Mouse (Mus musculus) kidney, adult 8-10 months (tissue): ENCODE results near the gene Gpr137.

Experiments
- DNase-seq, 2 experiments: peaks; one replicate each; pipeline ENCODE4 v3.0.0; 2022

Gene Gpr137

GRCm38 (mm10) chr19:6972247-6972917 is 30.1 kb upstream of the Gpr137 start:
- DNase-seq, result no peak

- no peak for DNase-seq
Observed at GRCm38 (mm10) chr19:6971644-6972043, 29.4 kb upstream of the Gpr137 start.

DNA sequence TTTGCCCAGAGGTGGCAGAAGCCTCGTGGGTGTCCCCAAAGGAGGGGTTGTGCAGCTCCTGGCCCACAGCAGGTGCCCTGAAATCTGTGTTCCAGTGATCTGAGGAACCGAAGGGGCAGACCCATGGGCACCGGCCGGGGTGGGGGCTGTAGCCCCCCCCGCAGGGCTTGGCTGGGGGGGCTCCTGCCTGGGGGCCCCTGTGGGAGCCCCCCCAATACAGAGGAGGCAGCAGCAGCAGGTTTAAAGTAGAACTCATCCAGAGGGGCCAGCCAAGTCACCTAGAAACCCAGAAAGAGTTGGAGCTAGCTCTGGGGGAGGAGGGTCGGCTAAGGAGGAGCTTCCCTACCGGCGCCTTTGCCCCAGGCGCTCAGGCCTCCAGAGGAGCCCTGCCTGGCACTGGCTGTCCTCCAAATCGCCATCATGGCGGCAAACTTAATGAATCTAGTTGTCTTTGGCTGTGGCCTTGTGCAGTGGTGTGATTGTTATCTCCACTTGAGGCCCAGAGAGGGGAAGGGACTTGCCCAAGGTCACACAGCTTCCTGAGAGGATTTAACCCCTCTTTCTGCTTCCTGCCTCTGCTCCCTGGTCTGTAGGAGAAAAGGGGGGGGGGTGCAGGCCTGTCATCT is 28.3 kb upstream of the Gpr137 start:
- no peak for DNase-seq

- peak; percentile 67 to 70 for DNase-seq
Observed at GRCm38 (mm10) chr19:6969665-6970381, 27.5 kb upstream of the Gpr137 start.

GRCm38 (mm10) chr19:6969291-6969664 is 27.0 kb upstream of the Gpr137 start:
- no peak for DNase-seq

- peak in 1 of 2 experiments; percentile 59 for DNase-seq
Observed at GRCm38 (mm10) chr19:6968491-6969271, 26.4 kb upstream of the Gpr137 start.

DNA sequence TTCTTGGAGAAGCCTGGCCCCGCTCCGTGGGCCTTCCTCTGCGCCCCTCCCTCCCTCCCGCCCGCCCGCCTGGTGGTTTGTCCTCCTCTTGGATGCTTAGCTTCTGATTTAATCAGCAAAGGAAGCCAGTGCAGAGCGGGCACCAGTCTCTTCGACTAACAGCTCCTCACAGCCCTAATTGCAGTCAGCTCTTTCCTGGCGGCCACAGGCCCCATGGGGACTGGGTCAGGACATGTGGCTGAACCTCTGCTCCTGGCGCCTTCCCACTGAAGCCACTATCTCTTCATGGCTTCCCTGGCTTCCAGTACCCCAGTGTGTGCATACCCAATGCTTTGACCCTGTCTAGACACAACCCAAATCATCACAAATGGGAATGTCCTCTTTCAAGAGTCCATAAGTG is 14.2 kb upstream of the Gpr137 start:
- DNase-seq, result no peak

- DNase-seq, result no peak
Observed at GRCm38 (mm10) chr19:6955424-6955823, 13.1 kb upstream of the Gpr137 start.

DNA sequence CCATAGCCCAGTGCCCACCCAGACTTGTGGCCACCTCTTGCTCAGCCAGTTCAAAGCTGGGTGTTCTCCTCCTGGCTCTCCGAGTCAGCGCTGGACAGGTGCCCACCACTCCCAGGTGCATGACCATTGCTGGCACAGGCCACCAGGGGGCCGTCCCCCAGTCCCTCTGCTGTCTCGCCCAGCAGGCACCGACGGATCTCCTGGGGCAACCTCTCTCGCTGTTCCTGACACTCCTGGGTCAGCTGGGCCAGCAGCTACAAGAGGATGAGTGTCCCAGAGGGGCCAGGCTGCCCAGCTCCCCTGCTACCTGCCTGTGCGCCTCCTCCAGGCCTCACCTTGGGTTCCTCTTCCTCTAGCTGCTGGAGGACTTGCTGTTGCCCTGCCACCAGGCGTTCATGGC is 11.8 kb upstream of the Gpr137 start:
- peak in 1 of 2 experiments; percentile 73 for DNase-seq

DNA sequence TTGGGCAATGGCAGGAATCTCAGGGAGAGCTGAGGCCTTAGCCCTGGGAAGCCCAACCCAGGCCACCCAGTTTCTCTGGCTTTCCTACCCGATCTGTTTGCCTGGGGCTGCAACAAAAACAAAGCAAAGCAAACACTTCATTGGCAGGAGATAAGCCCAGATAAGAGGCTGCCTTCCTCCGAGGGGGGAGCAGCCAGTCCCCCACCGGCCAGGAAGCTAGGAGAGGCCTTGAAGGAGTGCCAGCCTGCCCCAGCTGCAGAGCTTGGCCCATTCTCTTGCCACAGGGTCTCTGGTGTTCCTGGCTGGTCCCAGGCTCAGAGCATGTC is 10.4 kb upstream of the Gpr137 start:
- DNase-seq, result peak; percentile 59 to 73

DNA sequence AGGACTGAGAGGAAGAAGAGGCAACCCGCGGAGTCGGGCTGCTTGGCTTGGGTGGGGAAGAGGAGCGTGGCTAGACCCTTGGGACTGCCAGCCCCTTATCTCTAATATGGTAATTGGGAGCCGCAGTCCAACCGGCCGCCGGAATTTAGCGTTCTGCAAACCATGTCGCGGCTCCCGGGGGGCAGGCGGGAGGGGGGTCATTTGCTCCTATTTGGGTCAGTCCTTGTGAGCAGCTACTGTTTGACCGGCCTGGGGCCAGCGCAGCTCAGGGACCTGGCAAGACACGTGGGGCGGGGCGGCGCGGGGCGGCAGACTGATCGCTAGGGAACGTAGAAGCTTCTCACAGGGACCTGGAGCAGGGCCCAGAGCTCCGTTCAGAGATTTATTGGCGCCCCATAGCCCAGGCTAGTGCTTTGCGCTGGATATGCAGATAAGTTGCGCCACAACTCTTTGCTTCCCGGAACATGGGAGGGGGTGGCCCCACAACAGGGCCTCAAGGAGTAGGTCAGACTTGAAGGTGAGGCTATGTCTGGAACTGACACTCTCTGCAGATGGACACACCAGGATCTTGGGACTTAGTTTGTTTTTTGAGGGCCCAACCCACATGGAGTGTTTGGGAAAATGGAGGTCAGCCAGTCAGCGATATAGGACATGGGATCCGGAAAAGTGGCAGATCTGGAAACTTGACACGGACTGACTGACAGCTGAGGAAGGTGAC is 9.9 kb upstream of the Gpr137 start:
- peak; percentile 88 to 89 for DNase-seq

- peak; percentile 96 to 98 for DNase-seq
Observed at GRCm38 (mm10) chr19:6951381-6951968, 9.2 kb upstream of the Gpr137 start.

- DNase-seq, result peak; percentile 53 to 68
Observed at GRCm38 (mm10) chr19:6950613-6951153, 8.4 kb upstream of the Gpr137 start.

GRCm38 (mm10) chr19:6949951-6950350 is 7.7 kb upstream of the Gpr137 start:
- DNase-seq, result no peak

GRCm38 (mm10) chr19:6949532-6949931 is 7.3 kb upstream of the Gpr137 start:
- DNase-seq, result no peak

- DNase-seq, result no peak
Observed at GRCm38 (mm10) chr19:6948186-6948585, 5.9 kb upstream of the Gpr137 start.

DNA sequence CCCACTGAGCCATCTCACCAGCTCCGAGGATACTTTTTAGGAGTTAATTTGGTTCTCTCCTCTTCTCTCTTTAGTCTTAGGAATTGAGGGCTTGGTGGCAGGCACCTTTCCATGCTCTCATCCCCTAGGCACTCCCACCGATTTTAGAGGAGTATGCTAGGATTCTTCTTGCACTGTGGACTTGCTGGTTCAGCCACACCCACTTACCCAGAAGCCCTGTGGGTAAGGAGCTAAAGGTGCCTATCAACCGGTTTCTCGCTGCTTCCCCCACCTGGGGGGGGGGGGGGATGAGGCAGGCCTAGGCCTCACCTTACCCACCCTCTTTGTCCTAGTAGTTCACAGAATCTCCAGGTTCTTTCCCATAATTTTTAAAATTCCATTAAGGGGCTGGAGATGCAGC is 5.5 kb upstream of the Gpr137 start:
- no peak for DNase-seq

DNA sequence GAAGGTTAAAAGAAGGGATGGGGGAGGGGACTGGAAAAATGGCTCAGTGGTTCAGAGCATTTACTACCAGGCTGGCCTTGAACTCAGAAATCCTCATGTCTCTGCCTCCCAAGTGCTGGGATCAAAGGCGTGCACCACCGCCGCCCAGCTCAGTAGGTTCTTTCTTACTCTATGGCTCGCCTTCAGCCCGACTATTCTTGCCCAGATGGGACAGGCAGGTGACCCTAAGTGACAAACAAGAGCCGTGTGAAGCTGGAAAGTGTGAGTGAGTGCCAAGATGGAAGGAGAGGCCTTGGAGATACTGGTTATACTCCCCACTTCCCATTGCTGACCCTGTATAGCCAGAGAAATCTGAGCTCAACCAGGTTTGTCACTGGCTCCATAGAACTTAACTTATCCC is 1.4 kb upstream of the Gpr137 start:
- DNase-seq, result no peak

GRCm38 (mm10) chr19:6942764-6943163 is 484 bp upstream of the Gpr137 start:
- DNase-seq, result no peak

- peak; percentile 88 to 93 for DNase-seq
Observed at GRCm38 (mm10) chr19:6941372-6942248, 670 bp downstream of the Gpr137 start, which contains the start of gene Bad. Gene Bad, plus strand, starts transcription at chr19:6941861.
